Mouse (Mus musculus) c-Kit-positive CD71-negative TER-119-negative erythroid progenitor cells, embryonic 14.5 days (primary cell): Measurements from ENCODE around the gene Fezf2.

Experiments
- DNase-seq: peaks from one replicate; pipeline ENCODE4 v3.0.0-alpha.2; 2013; ENCODE audit warnings: low read depth

Gene Fezf2

GRCm38 (mm10) chr14:12348089-12348488 is at the start of gene Fezf2:
Gene Fezf2 (minus strand): TSS chr14:12348189.
- no peak for DNase-seq

GRCm38 (mm10) chr14:12397561-12397960 is 49.6 kb upstream of the Fezf2 start:
- DNase-seq, result no peak

GRCm38 (mm10) chr14:12394318-12394717 is 46.3 kb upstream of the Fezf2 start:
- DNase-seq, result no peak

GRCm38 (mm10) chr14:12393271-12393861 is 45.4 kb upstream of the Fezf2 start:
- no peak for DNase-seq

GRCm38 (mm10) chr14:12391167-12391566 is 43.2 kb upstream of the Fezf2 start:
- DNase-seq, result no peak

GRCm38 (mm10) chr14:12388806-12389436 is 40.9 kb upstream of the Fezf2 start:
- no peak for DNase-seq

- DNase-seq, result no peak
These were observed 40.3 kb upstream of the Fezf2 start for GRCm38 (mm10) chr14:12388192-12388795.

- DNase-seq, result no peak
These were observed 39.2 kb upstream of the Fezf2 start for GRCm38 (mm10) chr14:12387176-12387575.

GRCm38 (mm10) chr14:12377883-12378282 is 29.9 kb upstream of the Fezf2 start:
- DNase-seq, result no peak

- no peak for DNase-seq
These were observed 29.3 kb upstream of the Fezf2 start for GRCm38 (mm10) chr14:12377289-12377688.

GRCm38 (mm10) chr14:12375451-12375850 is 27.5 kb upstream of the Fezf2 start:
- DNase-seq, result no peak

- no peak for DNase-seq
These were observed 2.4 kb upstream of the Fezf2 start for GRCm38 (mm10) chr14:12350271-12350916.

GRCm38 (mm10) chr14:12349334-12350090 is 1.5 kb upstream of the Fezf2 start:
- no peak for DNase-seq

- DNase-seq, result no peak
These were observed 956 bp downstream of the Fezf2 start for GRCm38 (mm10) chr14:12346865-12347600.

- DNase-seq, result no peak
These were observed 1.8 kb downstream of the Fezf2 start for GRCm38 (mm10) chr14:12346011-12346864.

- DNase-seq, result no peak
These were observed 2.6 kb downstream of the Fezf2 start for GRCm38 (mm10) chr14:12345241-12345921.

- no peak for DNase-seq
These were observed 3.2 kb downstream of the Fezf2 start for GRCm38 (mm10) chr14:12344746-12345240.

- no peak for DNase-seq
These were observed 3.8 kb downstream of the Fezf2 start for GRCm38 (mm10) chr14:12344061-12344745.

- no peak for DNase-seq
These were observed 4.5 kb downstream of the Fezf2 start for GRCm38 (mm10) chr14:12343451-12343941.
